Mouse (Mus musculus) cerebellum, adult 11 months (tissue): ENCODE data around the gene Olfr1221.
"Not testable (repeated sequence)": the region's sequence is repeated elsewhere in the genome, so short reads cannot be mapped to it uniquely, and the experiment has no call there.

Source experiments
- DNase-seq: peaks from one replicate; pipeline ENCODE4 v3.0.0; 2022

Olfr1221 gene

DNA sequence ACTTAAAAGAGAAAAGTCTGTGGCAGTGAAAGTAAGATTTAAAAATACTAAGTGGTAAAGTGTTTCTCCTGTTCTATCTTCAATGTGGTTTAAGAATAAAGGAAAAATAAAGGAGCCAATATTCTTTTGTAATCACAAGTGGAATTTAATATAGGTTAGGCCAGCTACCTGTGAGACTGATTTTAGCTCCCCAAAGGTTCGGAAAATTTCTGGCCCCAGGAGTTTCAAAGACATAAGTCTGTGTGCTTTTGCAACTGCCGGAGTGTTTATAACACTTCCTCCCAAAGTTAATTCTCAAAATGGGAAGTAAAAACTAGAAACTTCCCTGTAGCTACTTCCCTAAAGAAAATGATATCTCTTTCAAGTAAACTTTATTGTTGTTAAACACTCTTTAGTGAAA lies at the start of gene Olfr1221:
TSS of gene Olfr1221 (minus strand) at position 101 of the 400 bp plus-strand sequence.
- DNase-seq: no peak

DNA sequence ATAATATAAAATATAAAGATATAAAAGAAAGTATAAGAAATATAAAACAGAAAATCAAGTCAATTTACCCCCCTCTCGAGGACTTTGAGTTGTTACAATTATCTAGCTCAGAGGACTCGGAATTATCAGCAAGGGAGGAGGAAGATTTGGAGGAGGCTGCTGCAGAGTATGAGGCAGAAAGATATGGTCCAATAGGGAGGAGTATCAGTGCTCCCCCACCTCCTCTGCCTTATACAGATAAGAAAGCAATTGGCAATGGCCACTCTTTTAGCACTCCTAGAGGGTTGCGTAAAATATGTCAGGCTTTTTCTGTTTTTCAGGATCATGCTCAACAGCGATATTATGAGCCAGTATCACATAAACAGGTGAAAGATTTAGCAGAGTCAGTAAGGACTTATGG lies 47.6 kb upstream of the Olfr1221 start:
- not testable (repeated sequence) for DNase-seq

DNA sequence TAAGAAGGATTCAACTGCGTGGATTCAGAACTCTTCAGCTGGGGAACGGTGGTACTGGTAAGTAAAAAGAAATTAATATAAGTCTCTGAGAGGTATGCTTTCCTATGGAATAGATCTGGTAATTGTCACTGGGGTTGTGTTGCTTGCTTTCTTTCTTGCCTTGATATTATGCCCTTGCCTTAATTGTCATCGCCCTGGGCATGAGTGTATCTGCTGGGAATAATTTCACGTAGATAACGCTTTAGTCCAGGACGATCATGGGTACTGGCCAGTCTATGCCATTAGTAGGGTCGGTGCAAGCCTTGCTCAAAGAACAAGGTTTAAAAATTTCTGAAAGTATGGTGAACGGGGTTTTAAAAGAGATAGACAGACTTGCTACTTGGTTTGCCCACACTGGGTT lies 46.9 kb upstream of the Olfr1221 start, which contains the start of gene Olfr1224-ps1:
TSS of gene Olfr1224-ps1 (minus strand) at position 101 of the 400 bp plus-strand sequence.
- not testable (repeated sequence) for DNase-seq

DNA sequence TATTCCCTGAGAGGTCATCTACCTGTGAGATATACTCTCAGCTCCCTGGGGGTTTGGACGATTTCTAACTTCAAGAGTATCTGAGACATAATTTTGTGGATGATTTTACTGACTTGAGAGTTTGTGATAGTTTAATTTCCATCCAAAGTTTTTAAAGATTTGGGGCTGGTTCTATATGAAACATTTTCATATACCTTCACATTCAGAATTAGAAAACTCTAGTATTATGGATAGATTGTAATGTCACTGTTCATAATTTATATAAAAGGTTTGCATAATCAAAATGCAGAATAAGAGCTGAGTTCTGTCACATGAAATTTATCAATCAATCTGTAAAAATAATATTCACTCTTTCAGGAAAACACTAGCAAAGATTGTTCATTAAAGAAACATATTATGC lies 34.4 kb upstream of the Olfr1221 start, which contains the start of gene Olfr1223:
TSS of gene Olfr1223 (minus strand) at position 101 of the 400 bp plus-strand sequence.
- no peak for DNase-seq

DNA sequence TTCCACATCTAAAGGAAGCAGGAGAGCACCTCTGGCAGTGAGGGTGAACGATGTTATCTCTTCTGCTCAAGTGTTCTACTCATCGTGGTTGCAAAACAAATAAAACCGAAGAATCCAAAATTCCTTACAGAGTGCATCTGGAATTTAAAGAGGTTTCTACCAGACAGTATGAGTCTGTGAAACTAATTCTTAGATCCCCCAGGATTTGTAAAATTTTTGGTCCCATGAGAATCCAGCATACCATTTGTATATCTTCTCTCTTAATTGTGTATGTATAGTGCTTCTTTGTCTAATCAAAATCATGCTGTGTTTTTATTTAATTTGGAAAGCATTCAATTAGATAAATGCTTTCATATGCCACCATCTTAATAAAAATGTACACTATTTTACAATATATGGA lies 15.9 kb upstream of the Olfr1221 start, which contains the start of gene Olfr1222:
TSS of gene Olfr1222 (minus strand) at position 101 of the 400 bp plus-strand sequence.
- no peak for DNase-seq

DNA sequence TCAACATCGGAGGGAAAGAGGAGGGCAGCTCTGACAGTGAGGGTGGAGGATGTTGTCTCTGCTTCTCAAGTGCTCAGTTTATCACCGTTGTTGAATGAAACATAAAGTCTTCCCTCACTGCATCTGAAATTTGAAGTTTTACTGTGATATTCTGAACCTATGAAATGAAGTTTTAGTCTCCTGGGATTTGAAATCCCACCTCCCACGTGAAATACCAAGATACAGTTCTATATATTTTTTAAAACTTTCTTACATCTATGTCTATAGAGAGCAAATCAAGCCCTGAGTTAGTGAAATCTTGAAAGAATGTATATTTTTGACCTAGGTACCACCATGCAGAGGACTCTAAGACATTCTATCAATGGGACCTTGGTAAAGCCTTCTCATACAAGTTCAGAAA lies 10.3 kb downstream of the Olfr1221 start, which contains the start of gene Olfr1220:
TSS of gene Olfr1220 (minus strand) at position 101 of the 400 bp plus-strand sequence.
- DNase-seq: no peak

DNA sequence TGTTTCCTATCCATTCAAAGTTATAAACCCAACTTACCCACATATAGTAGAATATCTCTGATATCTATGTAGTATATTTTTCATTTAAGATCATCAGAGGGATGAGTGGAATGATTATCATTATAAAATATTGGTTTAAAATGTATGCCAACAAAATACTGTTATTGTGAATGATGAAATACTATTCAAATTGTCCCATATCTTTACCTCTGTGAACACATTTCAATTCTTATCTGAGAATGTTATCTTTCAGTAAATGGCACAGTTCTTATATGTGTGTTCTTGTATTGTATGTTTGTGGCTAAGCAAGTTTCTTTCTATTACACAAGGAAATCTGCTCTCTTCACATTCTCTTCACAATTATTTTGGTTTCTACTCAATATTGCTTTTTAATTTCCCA lies 11.4 kb downstream of the Olfr1221 start:
- no peak for DNase-seq

DNA sequence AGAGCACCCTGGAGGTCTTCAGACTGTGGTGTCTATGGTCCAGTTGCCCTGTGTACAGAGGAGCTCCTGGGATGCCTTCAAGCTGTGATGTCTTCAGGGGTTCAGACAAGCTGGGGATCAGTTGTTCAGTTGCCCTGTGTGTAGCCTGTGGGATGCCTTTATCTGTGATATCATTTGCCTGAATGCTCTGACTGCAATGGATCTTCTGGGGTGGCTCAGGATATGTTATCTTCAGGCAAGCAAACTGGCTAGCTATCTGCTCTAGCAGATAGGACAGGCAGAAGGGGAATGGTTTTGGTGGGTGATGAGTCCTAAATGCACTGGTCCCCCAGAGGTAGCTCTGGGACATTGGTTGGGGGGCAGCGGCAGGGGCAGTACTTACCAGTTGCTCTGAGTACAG lies 23.2 kb downstream of the Olfr1221 start:
- no peak for DNase-seq

DNA sequence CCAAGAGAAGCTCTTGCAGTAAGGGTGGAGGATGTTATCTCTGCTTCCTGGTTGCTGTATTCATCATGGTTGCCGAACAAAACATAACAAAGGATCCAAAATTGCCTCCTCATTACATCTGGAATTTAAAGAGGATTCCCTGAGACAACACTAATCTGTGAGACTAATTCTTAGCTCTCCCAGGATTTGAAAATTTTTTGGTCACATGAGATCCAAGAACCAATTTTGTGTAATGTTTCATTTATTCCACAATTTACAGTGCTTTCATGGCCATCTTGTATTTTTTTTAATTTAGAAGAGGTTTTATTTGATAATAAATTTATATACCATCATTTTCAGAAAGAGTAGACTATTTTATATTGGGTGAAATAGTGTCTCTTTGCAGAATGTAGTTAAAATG lies 33.7 kb downstream of the Olfr1221 start, which contains the start of gene Olfr1219:
TSS of gene Olfr1219 (minus strand) at position 101 of the 400 bp plus-strand sequence.
- DNase-seq: no peak

DNA sequence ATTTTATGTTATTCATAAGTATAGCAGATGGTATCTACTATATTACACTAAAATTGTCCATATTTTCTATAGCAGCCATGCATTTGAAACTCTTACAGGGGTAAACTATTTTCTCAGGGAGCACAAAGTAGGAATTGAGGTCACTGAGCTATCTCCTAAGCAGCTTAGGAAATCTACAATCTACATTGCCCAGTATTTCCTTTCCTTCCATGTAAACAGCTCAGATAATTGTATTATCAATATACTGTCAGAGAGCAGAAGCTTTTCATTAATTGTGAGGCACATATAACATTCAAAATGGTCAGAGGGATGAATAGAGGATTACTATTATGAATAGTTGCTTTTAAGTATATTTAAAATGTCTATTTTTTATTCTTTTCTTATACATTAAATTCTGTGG lies 35.6 kb downstream of the Olfr1221 start:
- DNase-seq: no peak

DNA sequence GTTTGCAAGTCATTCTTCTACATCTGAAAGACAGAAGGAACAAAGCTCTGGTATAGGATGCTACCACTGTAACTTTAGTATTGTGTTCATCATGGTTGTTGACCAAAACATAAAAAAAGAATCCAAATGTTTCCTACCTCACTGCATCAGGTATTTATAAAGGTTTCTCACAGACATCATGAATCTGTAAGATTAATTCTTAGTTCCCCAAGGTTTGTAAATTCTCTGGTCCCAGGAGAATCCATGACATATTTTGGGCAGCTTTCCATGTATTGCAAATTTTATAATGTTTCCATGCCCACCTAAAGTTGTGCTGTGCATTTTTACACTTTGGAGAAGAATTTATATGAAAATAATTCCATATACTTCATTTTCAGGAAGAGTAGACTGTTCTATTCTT lies 56.0 kb downstream of the Olfr1221 start, which contains the start of gene Olfr1218:
TSS of gene Olfr1218 (minus strand) at position 101 of the 400 bp plus-strand sequence.
- no peak for DNase-seq
